Mouse (Mus musculus): ENCODE data around the gene Actr6. TPM values are rescaled to one million over a fixed set of nuclear protein-coding genes. Genes with fewer than 3 reads are reported as not detected.

Actr6 gene
- total and polyA plus RNA-seq, 3 experiments = 11.7 to 48.4 (median 18.0) TPM

- Histone ChIP-seq H3K4me1 (ENCODE audit: control insufficient read depth in 1 of 2, insufficient read depth in 2 of 2) (peaks cover 2 to 28% of the 10 kb centered on the region in 2 experiments; a peak in 3 of 4 replicates), H3K27ac (ENCODE audit: insufficient read depth, low read depth) (no peak overlapping the region), H3K79me2 (replicated peaks; ENCODE audit: control insufficient read depth, extremely low read depth, insufficient read depth, poor library complexity, severe bottlenecking) (peaks cover 14% of the 10 kb centered on the region), H3K27me3 (replicated peaks) (no peaks in the 10 kb centered on the region), H3K9ac (ENCODE audit: insufficient read depth, low read depth) (no peak overlapping the region), H3K9me3 (replicated peaks; ENCODE audit: low read length) (no peaks in the 10 kb centered on the region), H3K36me3 (replicated peaks in 1 of 2; ENCODE audit: control insufficient read depth in 1 of 2, insufficient read depth in 1 of 2, low read length in 1 of 2) (peaks cover 0 to 22% of the 10 kb centered on the region in 2 experiments), H3K4me3 (replicated peaks in 1 of 3; ENCODE audit: low read depth in 2 of 3, low read length in 2 of 3, poor library complexity in 1 of 3) (no peak overlapping the region), H3K4me2 (ENCODE audit: insufficient read depth, low read depth, poor library complexity, severe bottlenecking) (no peak overlapping the region)
- TF ChIP-seq MYC (IDR thresholded peaks at IDR 0.05; ENCODE audit: low read depth, low read length) = no peak
- TF ChIP-seq ZC3H11A (IDR thresholded peaks at IDR 0.05; ENCODE audit: low read depth, low read length) = no peak
- TF ChIP-seq ZNF384 (IDR thresholded peaks at IDR 0.05; ENCODE audit: low read depth, low read length) = no peak
- TF ChIP-seq USF1 (IDR thresholded peaks at IDR 0.05; ENCODE audit: low read depth, low read length) = no peak
- TF ChIP-seq BHLHE40 (IDR thresholded peaks at IDR 0.05; ENCODE audit: low read depth, low read length) = no peak
- TF ChIP-seq SMC3 (IDR thresholded peaks at IDR 0.05; ENCODE audit: low read depth, low read length) = no peak
- TF ChIP-seq MAFK (IDR thresholded peaks at IDR 0.05; ENCODE audit: insufficient replicate concordance, low read length) = no peak
- in situ Hi-C loops (cut with MboI; ENCODE audit: low pct_ligation_motif_present, low pct_unique_long_range_greater_than_20kb, low sequenced_read_pairs) = no loop called here
- no peak for DNase-seq (ENCODE audit: extremely low read depth)
- dilution Hi-C loops (cut with MboI; ENCODE audit: extremely low pct_ligation_motif_present, extremely low pct_unique_long_range_greater_than_20kb, low sequenced_read_pairs) = no loop called here
Measured at GRCm38 (mm10) chr10:89681706-89682105, 50.4 kb downstream of the Actr6 start.

- DNase-seq (ENCODE audit: extremely low read depth) = peak; percentile 13
- H3K4me1 ChIP-seq (ENCODE audit: control insufficient read depth in 1 of 2, insufficient read depth in 2 of 2) = peaks cover 2 to 25% of the 10 kb centered on the region in 2 experiments; a peak in 3 of 4 replicates
- H3K36me3 ChIP-seq (replicated peaks in 1 of 2; ENCODE audit: control insufficient read depth in 1 of 2, insufficient read depth in 1 of 2, low read length in 1 of 2) = peaks cover 0 to 25% of the 10 kb centered on the region in 2 experiments
- H3K27ac ChIP-seq (ENCODE audit: insufficient read depth, low read depth) = no peak overlapping the region
- no peak overlapping the region for H3K4me2 ChIP-seq (ENCODE audit: insufficient read depth, low read depth, poor library complexity, severe bottlenecking)
- no peaks in the 10 kb centered on the region for H3K27me3 ChIP-seq (replicated peaks)
- H3K9me3 ChIP-seq (replicated peaks; ENCODE audit: low read length) = no peaks in the 10 kb centered on the region
- dilution Hi-C loops (cut with MboI; ENCODE audit: extremely low pct_ligation_motif_present, extremely low pct_unique_long_range_greater_than_20kb, low sequenced_read_pairs) = no loop called here
- in situ Hi-C loops (cut with MboI; ENCODE audit: low pct_ligation_motif_present, low pct_unique_long_range_greater_than_20kb, low sequenced_read_pairs) = no loop called here
- TF ChIP-seq MYC (IDR thresholded peaks at IDR 0.05; ENCODE audit: low read depth, low read length) = no peak
- TF ChIP-seq GABPA (IDR thresholded peaks at IDR 0.05; ENCODE audit: insufficient replicate concordance, low read depth, low read length) = no peak
- TF ChIP-seq POLR2AphosphoS2 (IDR thresholded peaks at IDR 0.05; ENCODE audit: low read depth, low read length) = no peak
- no peak for TF ChIP-seq MAFK (IDR thresholded peaks at IDR 0.05; ENCODE audit: insufficient replicate concordance, low read length)
- no peak for TF ChIP-seq ZMIZ1 (IDR thresholded peaks at IDR 0.05; ENCODE audit: low read depth, low read length)
- no peak for TF ChIP-seq BHLHE40 (IDR thresholded peaks at IDR 0.05; ENCODE audit: low read depth, low read length)
- TF ChIP-seq NRF1 (IDR thresholded peaks at IDR 0.05; ENCODE audit: low read depth, low read length) = no peak
- no peak for TF ChIP-seq POLR2A (IDR thresholded peaks at IDR 0.05; ENCODE audit: low read depth, low read length)
- no peak for TF ChIP-seq NELFE (IDR thresholded peaks at IDR 0.05; ENCODE audit: low read depth, low read length)
- no peak for TF ChIP-seq MEF2A (IDR thresholded peaks at IDR 0.05; ENCODE audit: borderline replicate concordance, low read depth, low read length)
- H3K9ac ChIP-seq (ENCODE audit: insufficient read depth, low read depth) = no peak overlapping the region
- no peak overlapping the region for H3K4me3 ChIP-seq (replicated peaks in 1 of 3; ENCODE audit: low read depth in 2 of 3, low read length in 2 of 3, poor library complexity in 1 of 3)
- H3K79me2 ChIP-seq (replicated peaks; ENCODE audit: control insufficient read depth, extremely low read depth, insufficient read depth, poor library complexity, severe bottlenecking) = peaks cover 14% of the 10 kb centered on the region
Measured at GRCm38 (mm10) chr10:89680517-89680916, 51.6 kb downstream of the Actr6 start.
